Mouse (Mus musculus) lung, adult 18-20 months (tissue): ENCODE data around the gene Ptprj.

Experiments used
- DNase-seq, 2 experiments: peaks; one replicate each; pipeline ENCODE4 v3.0.0; 2022; ENCODE audit warnings: mixed read lengths in 2 of 2

Ptprj gene

DNA sequence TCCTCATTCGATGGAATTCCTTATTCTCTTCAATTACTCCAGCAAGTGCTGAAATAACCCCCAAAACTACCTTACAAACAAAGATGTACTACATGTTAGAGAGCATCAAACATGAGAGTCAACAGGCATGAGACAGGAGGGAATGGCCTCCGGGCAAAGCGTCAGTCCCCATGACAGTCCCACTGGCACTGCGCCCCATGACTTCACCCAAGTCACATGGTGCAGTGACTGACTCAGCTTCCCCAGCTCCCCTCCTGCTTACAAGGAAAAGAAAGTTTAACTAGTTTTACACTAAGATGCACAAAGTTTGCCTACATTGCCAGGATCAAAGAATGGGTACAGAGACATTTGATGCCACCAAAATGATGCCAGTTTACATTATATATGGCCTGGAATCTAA is 71.2 kb downstream of the Ptprj start:
- peak in 1 of 2 experiments; percentile 48 for DNase-seq

DNA sequence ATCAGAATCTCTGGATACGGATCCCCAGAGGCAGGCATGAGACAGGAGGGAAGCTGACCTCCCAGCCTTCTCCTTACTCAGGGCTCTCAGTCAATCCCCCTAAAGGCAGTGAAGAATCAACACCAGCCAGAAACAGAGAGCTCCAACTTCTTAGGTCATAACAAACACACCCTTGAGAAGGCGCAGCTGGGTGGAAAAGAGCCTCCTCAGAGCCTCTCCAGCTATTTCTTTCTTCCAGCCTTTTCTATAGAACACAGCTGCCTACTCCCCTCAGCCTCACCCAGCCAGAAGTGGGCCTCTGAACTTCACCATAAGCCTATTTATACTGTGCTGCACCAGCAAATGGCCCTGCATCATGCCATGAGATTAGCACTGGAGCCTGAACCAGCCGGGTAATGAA is 74.3 kb downstream of the Ptprj start:
- DNase-seq: no peak

DNA sequence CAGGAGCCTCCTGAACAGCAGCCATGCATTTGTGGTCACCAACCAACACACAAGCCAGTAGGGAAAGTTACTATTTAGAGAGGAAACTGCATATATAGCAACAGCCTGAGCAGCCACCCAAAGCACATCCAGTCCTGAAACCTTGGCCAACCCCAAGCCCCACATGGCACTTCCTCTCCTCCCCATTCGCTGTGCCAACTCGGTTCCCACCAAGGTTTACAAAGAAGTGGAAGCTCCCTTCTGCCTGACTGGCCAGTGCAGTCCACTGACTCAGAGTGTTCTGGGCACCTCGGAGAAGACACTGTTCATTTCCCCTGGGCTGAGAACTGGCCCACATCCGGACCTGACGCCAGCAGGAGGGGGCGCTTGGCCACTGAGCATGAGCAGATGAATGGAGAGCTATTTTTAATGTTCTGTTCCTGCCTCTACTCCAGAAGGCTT is 75.7 kb downstream of the Ptprj start:
- DNase-seq: peak; percentile 76 to 84

DNA sequence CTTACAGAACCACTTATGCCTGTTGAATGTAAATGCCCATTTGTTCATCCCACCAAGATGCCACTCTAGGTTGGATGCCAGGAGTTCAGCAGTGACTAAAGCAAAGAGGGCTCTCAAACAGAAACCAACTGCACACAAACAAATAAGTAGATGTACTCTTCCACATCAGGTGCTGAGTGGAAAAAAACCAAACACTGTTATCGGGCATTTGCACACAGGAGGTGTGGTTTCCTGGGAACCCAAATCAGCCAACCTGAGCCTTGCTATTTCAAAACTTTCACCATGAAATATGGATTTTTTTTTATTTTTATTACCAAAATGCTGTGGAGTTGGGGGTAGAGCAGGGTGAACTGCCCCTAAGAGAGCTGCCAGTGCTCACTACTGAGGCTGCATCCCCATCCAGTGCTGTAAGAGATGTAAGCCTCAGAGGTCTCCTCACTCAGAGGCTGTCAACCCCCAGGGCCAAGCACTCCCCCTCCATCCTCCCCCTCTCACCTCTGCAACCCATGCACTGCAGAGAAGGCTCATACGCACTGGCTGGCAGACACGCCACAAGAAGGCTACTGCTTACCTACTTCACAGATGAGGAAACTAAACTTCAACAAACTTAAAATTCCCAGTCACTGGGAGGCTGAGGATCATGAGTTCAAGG is 77.1 kb downstream of the Ptprj start:
- DNase-seq: peak in 1 of 2 experiments; percentile 50

DNA sequence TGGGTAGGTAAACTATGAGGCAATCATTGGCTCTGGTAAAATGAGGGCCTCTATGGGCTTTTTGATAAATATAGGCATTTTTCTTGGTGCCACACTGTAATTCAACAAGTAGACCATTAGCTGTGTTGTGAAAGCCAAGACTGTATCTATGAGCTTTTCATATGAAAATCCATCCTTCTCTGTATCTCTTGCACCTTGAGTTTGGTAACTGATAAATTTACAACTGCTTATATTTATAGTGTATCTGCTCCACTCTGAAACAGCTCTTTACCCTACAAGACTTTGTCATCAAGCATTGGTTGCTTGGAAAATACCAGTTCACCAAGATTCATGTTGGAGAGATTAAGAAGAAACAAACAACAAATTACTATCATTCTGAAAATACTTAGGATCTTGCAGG is 77.7 kb downstream of the Ptprj start:
- no peak for DNase-seq

DNA sequence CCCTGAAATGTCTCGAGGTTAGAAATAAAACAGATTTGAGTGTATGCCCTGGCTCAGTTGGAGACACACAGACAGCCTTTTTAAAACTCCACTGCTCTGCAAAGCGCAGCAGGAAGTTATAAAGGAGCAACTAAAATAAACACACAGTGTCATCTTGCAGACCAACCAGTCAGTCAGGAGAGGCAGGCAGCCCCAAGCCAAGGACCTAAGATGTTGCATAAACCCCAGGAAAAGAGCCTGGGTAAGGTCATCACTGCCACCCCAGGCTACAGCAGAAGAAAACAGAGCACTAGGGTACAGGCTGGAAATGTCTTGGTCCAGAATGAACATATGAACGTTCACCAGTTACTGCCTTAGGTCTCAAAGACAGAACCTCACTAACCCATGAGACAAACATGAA is 78.7 kb downstream of the Ptprj start:
- DNase-seq: no peak

DNA sequence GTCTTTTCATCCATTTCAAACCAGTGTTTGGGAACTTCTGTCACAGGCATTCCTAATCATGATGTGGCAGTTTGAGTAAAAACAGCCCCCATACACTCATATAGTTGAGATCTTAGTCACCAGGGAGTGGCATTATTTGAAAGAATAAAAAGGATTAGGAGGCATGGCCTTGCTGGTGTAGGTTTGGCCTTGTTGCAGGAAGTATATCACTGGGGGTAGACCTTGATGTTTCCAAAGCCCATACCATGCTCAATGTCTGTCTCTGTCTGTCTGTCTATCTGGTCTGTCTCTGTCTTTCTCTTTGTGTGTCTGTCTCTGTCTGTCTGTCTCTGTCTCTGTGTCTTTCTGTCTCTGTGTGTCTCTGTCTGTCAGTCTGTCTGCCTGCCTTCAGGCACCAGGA is 79.6 kb downstream of the Ptprj start:
- DNase-seq: no peak

DNA sequence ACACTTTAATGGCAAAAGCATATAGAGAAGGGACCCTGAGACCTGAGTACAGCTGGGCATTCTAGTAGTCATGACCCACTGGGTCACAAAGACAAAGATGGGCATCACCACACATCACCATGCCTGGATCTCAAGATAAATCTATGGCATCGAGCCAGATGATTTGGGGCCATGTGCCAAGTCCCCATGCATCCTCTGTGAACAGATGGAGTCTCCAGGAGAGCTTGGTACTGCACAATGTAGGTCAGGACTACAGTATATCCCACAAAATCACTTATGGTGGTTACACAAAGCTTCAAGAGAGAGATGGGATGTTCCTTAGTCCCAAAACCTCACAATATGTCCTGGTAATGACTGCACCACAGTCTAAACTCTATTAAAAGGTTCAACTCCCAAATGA is 81.4 kb downstream of the Ptprj start:
- no peak for DNase-seq

DNA sequence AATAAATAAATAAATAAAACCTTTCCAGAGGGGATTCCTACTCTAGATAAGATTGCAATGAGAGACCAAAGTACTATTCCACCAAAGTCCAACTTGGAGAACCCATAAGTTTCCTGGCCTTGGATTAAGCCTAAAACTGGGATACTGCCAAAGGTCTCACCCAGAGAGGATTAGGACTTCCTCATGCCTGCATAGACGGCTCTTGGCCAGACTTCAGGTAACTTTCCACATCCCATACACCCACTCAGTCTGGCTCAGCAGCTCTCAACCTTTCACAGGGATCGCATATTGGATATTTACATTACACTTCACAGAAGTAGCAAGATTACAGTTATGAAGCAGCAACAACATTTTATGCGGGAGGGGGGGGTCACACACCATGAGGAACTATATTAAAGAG is 82.9 kb downstream of the Ptprj start:
- DNase-seq: peak; percentile 66 to 76

DNA sequence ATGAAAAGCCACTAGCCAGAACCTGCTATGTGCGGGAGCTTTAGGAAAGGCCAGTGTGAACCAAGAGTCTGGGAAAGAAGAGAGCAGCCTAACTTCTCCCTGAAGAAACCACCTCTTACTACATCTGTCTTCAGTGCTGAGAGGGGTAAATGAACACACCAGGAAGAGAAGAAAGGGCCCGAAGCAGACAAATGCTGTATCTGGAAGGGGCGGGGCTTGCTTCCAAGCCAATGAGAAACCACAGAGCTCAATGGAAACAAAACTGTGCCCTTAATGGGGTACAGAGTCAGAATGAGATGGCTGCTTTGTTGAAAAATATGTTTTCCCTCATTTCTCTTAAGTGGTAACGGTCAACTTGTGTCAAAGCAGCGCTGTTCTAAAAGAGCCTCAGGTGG is 83.8 kb downstream of the Ptprj start:
- DNase-seq: no peak

DNA sequence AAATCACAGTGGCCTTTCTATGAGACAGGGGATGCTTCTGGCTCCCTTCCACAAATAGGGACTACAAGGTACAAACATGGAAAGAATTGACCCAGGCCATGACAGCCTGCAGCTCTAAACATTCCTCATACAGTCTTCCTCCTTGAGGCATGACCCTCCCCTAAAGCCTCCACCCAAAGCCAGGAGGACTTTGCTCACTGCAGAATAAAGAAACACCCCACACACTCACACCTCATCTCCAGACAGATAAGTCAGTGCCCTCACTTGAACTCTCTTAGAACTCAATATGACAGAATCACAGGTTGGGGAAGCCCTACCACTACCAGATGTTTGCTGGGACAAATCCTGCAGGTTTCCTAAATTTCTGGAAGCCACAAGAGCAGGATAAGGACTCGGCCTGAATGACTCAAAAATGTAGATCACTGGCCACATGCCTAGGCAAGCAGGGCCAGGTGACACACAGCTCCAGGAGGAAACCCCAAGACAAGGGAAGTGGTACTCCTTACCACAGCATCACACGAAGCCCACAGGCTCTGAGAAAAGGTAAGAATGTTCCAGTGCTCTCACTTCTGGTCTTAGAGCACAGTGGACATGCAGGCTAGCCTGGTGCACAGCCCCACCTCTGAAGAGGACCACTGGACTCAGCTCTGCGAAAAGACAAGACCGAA is 84.3 kb downstream of the Ptprj start:
- DNase-seq: no peak

DNA sequence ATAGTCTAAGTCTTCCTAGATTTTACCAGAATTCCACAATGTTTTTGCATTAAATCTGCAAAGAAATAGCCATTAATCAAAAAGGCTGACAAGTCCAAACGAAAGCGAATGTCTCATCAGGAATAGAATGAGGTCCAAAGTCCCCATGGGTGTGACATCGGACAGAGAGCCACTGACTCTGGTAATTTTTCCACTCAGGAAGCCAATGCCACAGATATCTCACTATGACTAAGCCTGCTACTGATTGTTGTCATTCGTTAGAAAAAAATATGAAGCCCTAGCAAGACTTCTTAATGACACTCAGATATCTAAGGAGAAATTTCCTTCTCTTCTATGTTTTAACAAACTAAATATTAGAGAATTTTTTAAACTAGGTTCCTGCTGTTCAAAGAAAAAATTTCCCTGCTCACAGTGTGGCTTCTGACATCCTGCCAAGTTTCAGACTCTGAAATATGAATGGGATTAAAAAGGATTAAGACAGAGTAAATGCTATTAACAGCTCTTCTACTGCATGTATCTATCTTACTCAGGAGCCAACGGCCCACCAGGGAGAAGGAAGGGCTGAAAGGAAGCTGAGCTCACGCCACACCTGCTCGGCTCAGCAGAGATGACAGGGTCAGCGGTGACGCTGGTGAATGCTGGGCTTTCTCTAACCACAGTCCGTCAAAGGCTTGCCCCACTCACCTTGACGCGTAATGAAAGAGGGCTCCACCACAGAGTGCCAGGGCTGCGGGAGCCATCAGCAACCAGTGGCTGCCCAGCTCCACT is 90.0 kb downstream of the Ptprj start:
- DNase-seq: peak in 1 of 2 experiments; percentile 55

DNA sequence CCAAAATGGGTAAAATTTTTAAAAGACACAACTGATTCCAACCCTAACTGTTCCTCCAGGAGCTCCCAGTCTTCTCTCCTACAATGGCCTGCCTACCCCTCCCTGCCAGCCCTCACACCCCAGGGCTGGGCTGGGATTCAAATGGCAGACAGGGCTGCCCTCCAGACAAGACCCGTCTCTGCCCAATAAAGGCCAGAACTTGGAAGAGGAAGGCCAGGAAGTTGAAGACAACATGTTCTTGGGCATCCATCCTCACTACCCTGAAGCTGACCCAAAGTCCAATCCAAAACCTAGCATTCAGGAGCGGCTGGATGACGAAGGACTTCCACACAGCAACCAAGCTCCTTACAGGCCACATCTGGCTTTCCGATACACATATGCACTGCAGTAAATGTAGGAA is 90.6 kb downstream of the Ptprj start:
- no peak for DNase-seq

DNA sequence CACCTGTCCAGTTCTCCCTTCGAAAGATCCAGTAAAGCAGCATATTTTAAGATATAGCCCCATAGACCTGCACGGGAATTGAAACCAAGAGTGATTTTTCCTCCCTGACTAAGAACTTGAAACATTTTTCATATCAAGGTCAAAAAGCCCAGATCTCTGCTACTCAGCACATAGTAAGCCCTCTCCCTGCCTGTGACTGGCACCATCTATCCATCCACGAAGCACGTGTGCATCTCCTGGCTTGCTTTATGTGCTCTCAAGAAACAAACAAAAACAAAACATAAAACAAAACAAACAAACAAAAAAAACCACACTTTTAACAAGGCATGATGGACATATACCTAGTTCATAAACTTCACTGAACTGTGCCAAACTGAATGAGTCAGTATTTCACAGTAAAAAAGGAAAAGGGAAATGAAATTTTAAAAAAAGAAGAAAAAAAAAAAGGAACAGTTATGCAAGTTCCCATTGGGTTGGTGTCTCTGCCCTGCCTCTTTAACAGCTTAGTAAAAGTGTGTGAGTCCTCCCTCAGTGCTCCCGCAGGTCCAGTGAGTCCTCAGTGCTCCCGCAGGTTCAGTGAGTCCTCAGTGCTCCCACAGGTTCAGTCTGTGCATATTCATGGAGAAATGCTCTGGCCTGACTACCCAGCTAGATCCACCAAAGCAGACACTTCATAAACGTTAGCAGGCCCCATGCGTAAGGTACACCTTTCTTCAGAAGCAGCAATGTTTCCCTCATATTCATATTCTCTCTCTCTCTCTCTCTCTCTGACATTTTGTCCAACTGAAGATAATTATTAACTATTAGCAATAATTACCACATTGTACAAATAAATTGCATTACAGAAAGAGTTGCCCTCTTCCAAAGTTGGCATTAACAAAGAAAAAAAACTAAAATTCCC is 91.5 kb downstream of the Ptprj start:
- no peak for DNase-seq

DNA sequence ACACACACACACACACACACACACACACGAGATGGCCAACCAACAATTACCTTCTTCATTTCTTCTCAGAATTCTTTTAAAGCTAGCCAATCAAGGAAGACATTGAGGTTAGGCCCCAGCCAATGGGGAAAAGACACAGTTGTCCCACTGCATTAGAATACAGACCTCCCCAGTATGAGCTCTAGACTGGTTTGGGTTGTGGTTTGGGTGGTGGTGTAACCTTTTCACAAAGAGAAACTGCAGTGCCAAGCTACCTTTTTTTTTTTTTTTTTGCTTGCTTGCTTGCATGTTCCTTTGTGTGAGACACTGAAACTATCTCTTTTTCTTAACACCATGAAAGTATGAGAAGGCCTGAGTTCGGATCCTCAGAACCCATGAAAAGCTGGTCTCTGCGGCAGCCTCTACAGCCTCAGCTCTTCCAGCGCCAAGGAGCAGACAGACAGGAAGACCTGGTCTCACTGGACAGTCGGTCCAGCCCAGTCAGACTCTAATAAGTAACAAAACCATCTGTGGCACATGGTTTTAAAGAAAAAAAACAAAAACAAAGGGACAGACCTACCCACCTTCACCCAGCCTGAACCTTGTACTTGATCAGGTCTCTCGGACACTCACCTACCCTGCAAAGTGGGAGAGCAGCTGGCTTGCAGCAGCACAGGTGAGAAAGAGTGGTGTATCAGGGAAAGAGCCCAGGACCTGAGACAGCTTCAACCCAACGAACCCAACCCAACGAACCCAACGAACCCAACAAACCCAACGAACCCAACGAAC is 92.8 kb downstream of the Ptprj start:
- no peak for DNase-seq

DNA sequence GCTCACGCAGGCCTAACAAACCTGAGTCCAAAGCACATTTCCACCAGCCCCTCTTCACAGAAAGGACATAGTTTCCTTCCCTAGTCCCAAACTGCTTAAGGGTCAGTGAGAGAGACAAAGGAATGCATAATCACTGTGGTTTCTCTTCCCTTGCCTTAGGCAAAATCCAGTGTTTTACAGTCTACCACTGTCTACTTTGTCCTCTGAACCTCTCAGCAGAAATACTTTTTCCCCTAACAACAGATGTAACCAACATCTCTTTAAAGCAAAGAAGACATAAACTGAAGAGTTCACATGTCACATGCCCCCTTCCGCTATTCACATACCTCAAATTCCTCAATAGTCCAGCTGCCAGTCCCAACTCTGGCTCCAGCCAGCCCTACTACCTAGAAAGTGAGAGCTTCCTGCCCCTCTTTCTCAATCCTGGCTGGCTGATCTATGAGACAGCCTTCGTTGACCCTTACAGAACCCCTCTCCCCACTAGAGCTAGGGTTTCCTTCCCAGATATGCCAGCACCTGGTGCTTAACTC is 94.2 kb downstream of the Ptprj start:
- no peak for DNase-seq

DNA sequence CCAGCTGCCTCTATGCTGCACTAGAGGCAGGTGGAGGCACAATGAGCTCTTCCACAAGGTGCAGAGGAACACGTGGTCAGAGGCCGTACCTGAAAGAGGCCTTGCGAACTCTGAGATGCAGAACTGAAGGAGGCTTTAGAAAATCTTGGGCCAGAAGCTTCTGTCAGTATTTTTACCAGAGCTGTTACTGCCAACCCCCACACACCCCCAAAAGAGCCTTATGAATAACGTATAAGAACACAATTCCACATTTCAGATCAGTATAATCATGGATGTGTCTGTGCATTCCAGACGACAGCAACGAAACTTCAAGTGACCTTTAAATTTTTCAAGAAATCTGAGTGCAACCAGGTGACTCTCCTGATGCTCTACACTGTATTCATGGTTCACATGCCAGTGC is 98.9 kb downstream of the Ptprj start:
- DNase-seq: no peak

DNA sequence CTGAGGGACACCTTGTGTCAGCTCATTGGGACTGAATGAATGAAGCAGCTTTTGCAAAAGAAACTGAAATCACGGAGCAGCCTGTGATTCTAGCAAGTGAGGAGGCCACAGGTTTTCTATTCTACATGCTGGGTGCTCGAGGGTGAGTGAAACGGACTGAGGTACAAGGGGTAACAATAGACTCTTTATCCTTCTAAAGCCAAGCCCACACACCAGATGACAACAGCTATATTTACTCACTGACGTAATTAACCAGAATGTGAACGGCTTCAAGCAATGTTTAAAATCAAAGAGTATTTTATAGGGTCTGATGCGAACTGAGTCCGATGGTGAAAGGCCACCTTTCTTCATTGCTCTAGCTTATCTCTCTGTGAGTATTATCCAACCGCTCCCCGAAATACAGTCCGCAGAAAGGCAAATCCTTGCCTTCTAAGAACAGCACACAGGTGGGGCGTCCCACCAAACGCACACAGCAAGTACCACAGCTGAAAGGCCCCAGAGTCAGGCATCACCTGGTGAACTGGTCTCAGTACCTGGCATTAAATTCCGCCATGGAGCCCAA is 99.6 kb downstream of the Ptprj start:
- no peak for DNase-seq

DNA sequence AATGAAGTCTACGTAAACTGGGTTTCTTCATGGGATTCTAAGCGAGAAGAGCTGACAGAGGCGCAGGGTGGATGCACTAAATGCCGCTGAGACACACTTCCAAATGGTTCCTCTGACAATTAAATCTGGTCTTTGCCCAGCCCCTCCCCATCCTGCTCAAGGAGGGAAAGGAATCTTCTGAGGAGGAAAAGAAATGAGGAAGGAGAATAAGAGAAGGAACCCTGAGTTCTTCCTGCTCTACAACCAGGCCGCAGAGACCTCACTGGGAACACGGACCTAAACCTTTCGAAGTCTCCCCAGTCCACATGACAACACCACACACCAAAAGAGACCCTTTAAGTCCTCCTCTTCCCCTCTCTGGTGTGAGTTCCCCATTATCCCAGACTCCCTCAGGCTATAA is 101.9 kb downstream of the Ptprj start:
- DNase-seq: no peak

DNA sequence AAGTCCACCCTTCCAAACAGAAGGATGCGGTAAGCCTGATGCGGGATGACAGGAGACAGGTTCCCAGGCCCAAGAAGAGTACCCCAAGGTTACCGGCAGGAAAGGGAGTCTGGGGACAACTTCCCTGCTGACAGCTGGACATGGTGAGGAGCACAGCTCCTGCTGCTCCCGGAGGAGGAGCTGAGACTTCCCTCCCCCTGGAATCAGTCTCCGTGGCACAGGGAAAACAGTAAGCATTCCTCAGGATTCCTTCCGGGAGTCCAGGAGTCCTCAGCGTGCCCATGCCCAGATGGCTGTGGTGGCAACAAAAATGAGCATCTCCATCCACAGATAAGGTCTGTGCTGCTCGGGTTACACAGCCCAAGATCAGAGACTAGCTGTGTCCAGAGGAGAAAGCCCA is 102.8 kb downstream of the Ptprj start:
- DNase-seq: no peak

DNA sequence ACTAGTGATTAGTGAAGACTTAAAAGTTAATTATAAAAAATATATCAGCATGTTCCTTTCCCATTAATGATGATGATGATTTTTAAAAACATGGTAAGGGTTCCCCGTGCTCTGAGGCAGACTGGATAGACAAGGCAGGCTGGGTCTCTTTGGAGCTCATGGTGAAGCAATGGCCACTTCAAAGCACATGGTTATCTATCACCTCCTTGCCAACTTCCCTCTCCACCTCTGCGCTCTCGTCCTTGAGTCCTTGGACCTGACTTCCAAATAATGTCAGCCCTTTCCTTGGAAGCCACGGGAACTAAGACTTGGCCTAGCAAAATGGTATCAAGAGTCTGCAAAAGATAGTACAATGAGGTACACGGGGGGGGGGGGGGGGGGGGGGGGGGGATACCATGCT is 103.7 kb downstream of the Ptprj start:
- DNase-seq: peak in 1 of 2 experiments; percentile 41

DNA sequence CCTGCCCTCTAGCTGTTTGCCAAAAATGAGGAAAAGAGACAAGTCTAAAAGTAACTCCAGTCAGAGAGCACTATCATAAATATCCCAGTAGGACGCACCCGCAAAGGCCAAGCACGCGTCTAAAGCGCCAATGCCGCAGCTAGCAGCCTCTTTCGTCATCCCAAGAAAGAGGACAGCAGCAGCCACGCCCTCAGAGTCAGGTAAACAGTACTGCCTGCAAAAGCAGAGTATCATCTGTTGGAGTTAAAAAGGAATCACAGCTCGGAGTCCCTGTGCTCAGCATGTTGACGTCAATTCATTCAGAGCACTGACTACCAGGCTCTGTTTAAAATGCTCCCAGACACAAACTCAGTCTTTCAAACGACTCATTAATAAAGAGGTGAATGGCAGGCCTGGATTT is 104.1 kb downstream of the Ptprj start:
- DNase-seq: no peak
